Mouse (Mus musculus) midbrain, embryonic 14.5 days (tissue): Measurements from ENCODE around the gene Paqr4. TPM values are rescaled to one million over a fixed set of nuclear protein-coding genes. Genes with fewer than 3 reads are reported as not detected.
A peak's percentile ranks its signal among the peaks of the same experiment; 100 is the strongest.

Experiments used
- ATAC-seq: fragments of 200-750 bp; cut with Nextera tagmentation; 2 replicates; pipeline ENCODE4 v1.8.0; 2017; ENCODE audit warnings: moderate number of reproducible peaks, moderate library complexity; ENCODE audit not compliant: low FRiP score, low TSS enrichment
- DNase-seq: peaks from one replicate; pipeline ENCODE4 v3.0.0-alpha.2; 2015
- H3K27ac ChIP-seq: fragments of 300-500 bp; sonication (generic); replicated peaks from 2 replicates; pipeline ENCODE4 v1.5.1; 2014; ENCODE audit warnings: mild to moderate bottlenecking, low read depth, low read length, moderate library complexity
- H3K27me3 ChIP-seq: fragments of 300-500 bp; sonication (generic); 2 replicates; pipeline ENCODE4 v1.6.1; 2014; ENCODE audit warnings: low read length, control low read depth, mixed read lengths; ENCODE audit not compliant: control insufficient read depth, insufficient read depth
- H3K36me3 ChIP-seq: fragments of 300-500 bp; sonication (generic); 2 replicates; pipeline ENCODE4 v1.6.1; 2014; ENCODE audit warnings: low read length, control low read depth; ENCODE audit not compliant: control insufficient read depth, insufficient read depth
- H3K4me1 ChIP-seq: fragments of 300-500 bp; sonication (generic); 2 replicates; pipeline ENCODE4 v1.6.1; 2014; ENCODE audit warnings: mild to moderate bottlenecking, antibody characterized with exemption, low read length, control low read depth; ENCODE audit not compliant: control insufficient read depth, insufficient read depth
- H3K4me2 ChIP-seq: fragments of 300-500 bp; sonication (generic); 2 replicates; pipeline ENCODE4 v1.6.1; 2014; ENCODE audit warnings: mild to moderate bottlenecking, low read length, moderate library complexity
- H3K4me3 ChIP-seq: fragments of 300-500 bp; sonication (generic); replicated peaks from 2 replicates; pipeline ENCODE4 v1.5.1; 2014; ENCODE audit warnings: low read depth, low read length
- H3K9ac ChIP-seq: fragments of 300-500 bp; sonication (generic); replicated peaks from 2 replicates; pipeline ENCODE4 v1.6.1; 2014; ENCODE audit warnings: mild to moderate bottlenecking, low read length, moderate library complexity
- H3K9me3 ChIP-seq: fragments of 300-500 bp; sonication (generic); 2 replicates; pipeline ENCODE4 v1.6.1; 2016; ENCODE audit warnings: low read length, control low read depth, mixed read lengths; ENCODE audit not compliant: control insufficient read depth
- WGBS: fragments of 180-500 bp; shearing (Covaris S2); extraction: QIAGEN DNeasy Blood & Tissue Kit; methylation state at CpG from one replicate; pipeline ENCODE4 v1.1.7; 2014; 5-methylcytosine and 5-hydroxymethylcytosine counted together
- polyA plus RNA-seq: library from polyadenylated mRNA; unstranded; fragments of >200 nt; fragmentation: Nextera tagmentation; extraction: Ambion mirVana; gene quantifications from 2 replicates; pipeline ENCODE4 v1.2.1, GENCODE M21; 2014

Gene Paqr4
- polyA plus RNA-seq, 1 experiment from 2014 or later: 56.6 TPM

DNA sequence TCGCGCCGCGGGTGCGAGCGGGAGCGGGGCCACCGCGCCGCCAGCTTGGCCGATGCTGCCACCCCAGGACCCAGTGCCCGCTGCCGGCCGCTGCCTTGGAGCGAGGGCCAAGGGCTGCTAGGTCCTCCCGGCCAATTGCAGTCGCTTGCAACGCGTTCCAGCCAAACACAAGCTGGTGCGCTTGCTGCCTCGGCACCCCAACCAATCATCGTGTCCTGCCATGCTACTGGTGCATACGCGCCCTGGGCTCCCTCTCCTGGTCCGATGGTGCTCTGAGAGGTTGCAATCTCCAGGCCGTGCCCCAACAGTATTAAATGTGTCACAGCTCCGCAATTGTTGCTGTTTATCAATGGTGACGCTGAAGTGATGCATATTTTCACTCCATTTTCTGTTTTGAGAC lies 40.6 kb downstream of the Paqr4 start:
- DNase-seq: peak; percentile 92
- 0 out of 2 replicates have a peak overlapping the region, but pooled peaks have one; percentile 52 for H3K27ac ChIP-seq
- WGBS: 0% methylated on average over 20 of the region's 28 CpGs
- peak overlapping the region; percentile 70 for H3K4me3 ChIP-seq
- peak; percentile 94 for ATAC-seq
- no peaks in the 10 kb centered on the region for H3K9me3 ChIP-seq
- H3K4me2 ChIP-seq: peak overlapping the region; percentile 97
- peak overlapping the region; percentile 62 for H3K9ac ChIP-seq
- H3K27me3 ChIP-seq: peaks cover 21% of the 10 kb centered on the region
- no peaks in the 10 kb centered on the region for H3K36me3 ChIP-seq
- 0 out of 2 replicates have a peak, but pooled peaks cover 2% of the 10 kb centered on the region for H3K4me1 ChIP-seq

DNA sequence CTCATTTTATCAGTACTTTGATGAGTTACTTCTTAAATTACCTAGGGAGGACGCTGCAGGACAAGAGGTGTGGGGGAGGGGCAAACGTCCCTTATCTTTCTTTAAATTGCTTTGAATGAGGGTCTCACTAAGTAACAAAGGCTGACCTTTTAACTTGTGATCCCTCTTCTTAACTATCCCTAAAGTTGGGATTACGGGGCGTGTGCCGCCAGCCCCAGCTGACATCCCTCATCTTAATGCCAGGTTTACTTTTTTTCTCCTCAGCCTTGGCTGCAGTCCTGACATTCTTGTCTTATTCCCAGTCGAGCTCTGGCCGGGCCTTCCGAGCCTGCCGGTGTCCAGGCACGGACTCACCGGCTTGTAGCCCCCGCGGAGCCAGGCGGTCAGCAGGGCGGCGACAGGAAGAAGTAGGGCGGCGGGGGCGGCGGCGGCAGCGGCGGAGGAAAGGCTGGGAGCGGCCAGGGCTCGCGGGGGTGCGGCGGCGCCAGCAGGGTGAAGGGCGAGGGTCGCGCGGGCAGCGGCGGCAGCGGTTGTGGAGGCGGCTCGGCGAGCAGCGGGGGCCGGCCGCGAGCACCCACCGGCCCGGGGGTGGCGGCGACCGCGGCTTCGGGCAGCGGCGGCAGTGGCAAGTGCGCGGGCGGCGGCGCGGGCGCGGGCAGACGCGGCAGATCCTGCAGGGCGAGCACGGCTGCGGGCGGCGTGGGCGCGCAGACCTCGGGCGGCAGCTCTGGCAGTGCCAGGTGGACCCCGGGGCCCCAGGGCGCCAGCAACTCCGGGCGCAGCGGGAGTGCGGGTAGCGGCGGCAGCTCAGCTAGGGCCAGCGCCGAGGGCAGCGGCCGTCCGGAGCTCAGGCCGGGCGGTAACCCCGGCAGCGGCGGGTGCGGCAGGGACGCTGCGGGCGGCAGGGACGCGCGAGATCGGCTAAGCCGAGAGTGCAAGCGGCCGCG lies 41.3 kb downstream of the Paqr4 start:
- Histone ChIP-seq H3K36me3 (no peaks in the 10 kb centered on the region), H3K4me1 (0 out of 2 replicates have a peak, but pooled peaks cover 2% of the 10 kb centered on the region), H3K27ac (0 out of 2 replicates have a peak overlapping the region, but pooled peaks have one; percentile 52), H3K4me3 (peak overlapping the region; percentile 70), H3K4me2 (peak overlapping the region; percentile 97), H3K9me3 (no peaks in the 10 kb centered on the region), H3K9ac (peak overlapping the region; percentile 62), H3K27me3 (peaks cover 21% of the 10 kb centered on the region)
- peak; percentile 69 for ATAC-seq
- DNase-seq: peak; percentile 19
- 1% methylated on average over 94 of the region's 101 CpGs for WGBS

DNA sequence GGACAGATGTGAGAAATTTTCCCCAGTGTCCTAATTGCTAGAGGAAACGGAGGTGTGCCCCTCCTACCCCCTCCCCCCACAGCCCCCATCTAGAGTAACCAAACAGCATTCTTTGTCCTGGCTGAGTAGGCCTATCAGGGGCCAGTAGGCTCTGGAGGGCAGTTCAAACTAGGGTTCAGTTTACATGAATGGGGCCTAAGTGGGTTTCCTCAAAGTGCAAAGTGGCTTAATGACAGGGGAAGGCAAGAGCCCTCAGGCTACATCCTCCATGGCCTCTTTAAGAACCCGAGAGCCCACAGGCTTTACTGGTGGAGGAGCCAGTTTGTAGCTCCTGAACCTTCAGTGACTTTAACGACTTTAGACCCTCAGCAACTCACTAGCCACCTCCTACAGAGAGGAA lies 44.9 kb downstream of the Paqr4 start:
- Histone ChIP-seq H3K4me1 (0 out of 2 replicates have a peak, but pooled peaks cover 2% of the 10 kb centered on the region), H3K27me3 (peaks cover 21% of the 10 kb centered on the region), H3K4me2 (no peak overlapping the region), H3K9ac (no peak overlapping the region), H3K27ac (no peak overlapping the region), H3K4me3 (no peak overlapping the region), H3K36me3 (no peaks in the 10 kb centered on the region), H3K9me3 (no peaks in the 10 kb centered on the region)
- DNase-seq (no peak), ATAC-seq (no peak)
- WGBS: 21% methylated on average over 3 of the region's 3 CpGs

DNA sequence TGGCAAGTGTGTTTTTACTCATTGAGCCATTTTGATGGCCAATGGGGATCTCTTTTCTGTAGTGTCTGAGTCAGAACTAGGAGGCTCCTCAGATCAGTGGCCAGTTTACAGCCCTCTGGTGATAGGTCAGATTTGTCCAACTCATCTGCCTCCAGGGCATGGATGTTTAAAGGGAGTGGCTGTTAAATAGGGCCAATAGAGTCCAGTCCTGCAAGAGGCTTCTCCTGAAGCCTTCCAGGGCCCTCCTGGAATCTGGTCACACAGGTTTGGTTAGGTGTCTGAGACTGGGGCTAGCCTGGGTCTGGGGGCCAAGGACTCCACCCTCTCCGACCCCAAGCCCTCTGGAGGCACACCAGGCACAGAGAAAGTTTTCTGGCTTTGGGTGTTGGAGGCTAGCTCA lies 46.2 kb downstream of the Paqr4 start:
- Histone ChIP-seq H3K9me3 (no peaks in the 10 kb centered on the region), H3K4me3 (no peak overlapping the region), H3K27me3 (peaks cover 21% of the 10 kb centered on the region), H3K4me1 (0 out of 2 replicates have a peak, but pooled peaks cover 2% of the 10 kb centered on the region), H3K27ac (no peak overlapping the region), H3K9ac (no peak overlapping the region), H3K4me2 (no peak overlapping the region), H3K36me3 (no peaks in the 10 kb centered on the region)
- ATAC-seq (no peak), DNase-seq (no peak)
- 82% methylated on average over 1 of the region's 1 CpGs for WGBS

Other genes starting within 250 kb of the Paqr4 start
- 16.8 and 19.1 TPM in 2 replicates for gene Zfp213, start 176.6 kb downstream of the Paqr4 start, polyA plus RNA-seq
- gene Zfp13, start 141.4 kb downstream of the Paqr4 start, polyA plus RNA-seq: 24.8 and 31.4 TPM in 2 replicates
- not detected in 2 replicates for gene Zscan10, start 140.0 kb downstream of the Paqr4 start, polyA plus RNA-seq
- gene Mmp25, start 95.6 kb downstream of the Paqr4 start, polyA plus RNA-seq: 0.38 and 1.1 TPM in 2 replicates
- 0.26 TPM in 1 of 2 replicates, not detected in the other for gene Bicdl2, start 80.4 kb downstream of the Paqr4 start, polyA plus RNA-seq
- 110 and 150 TPM in 2 replicates for gene Hcfc1r1, start 67.3 kb downstream of the Paqr4 start, polyA plus RNA-seq
- gene Thoc6, start 67.0 kb downstream of the Paqr4 start, polyA plus RNA-seq: 43.9 and 44.9 TPM in 2 replicates
- gene Tnfrsf12a, start 63.4 kb downstream of the Paqr4 start, polyA plus RNA-seq: 1.2 and 1.9 TPM in 2 replicates
- gene Cldn6, start 61.6 kb downstream of the Paqr4 start, polyA plus RNA-seq: not detected in 2 replicates
- 0.50 and 0.92 TPM in 2 replicates for gene Cldn9, start 56.8 kb downstream of the Paqr4 start, polyA plus RNA-seq
- gene 1520401A03Rik, start 18.1 kb downstream of the Paqr4 start, polyA plus RNA-seq: not detected in 2 replicates
- 16.2 and 18.2 TPM in 2 replicates for gene Pkmyt1, start 14.5 kb downstream of the Paqr4 start, polyA plus RNA-seq
- gene Kremen2, start 5.0 kb upstream of the Paqr4 start, polyA plus RNA-seq: 0.71 and 0.80 TPM in 2 replicates
- gene Flywch1, start 30.7 kb upstream of the Paqr4 start, polyA plus RNA-seq: 210 and 220 TPM in 2 replicates
- gene Flywch2, start 45.2 kb upstream of the Paqr4 start, polyA plus RNA-seq: 70.7 and 95.4 TPM in 2 replicates
- 498 and 502 TPM in 2 replicates for gene Srrm2, start 49.7 kb upstream of the Paqr4 start, polyA plus RNA-seq
- 1,255 and 1,621 TPM in 2 replicates for gene Elob, start 88.3 kb upstream of the Paqr4 start, polyA plus RNA-seq
- gene Prss33, start 95.2 kb upstream of the Paqr4 start, polyA plus RNA-seq: 0.41 TPM in 1 of 2 replicates, not detected in the other
- gene Prss32, start 103.0 kb upstream of the Paqr4 start, polyA plus RNA-seq: not detected in 2 replicates
- gene Prss41, start 103.3 kb upstream of the Paqr4 start, polyA plus RNA-seq: 1.00 and 2.2 TPM in 2 replicates
- not detected in 2 replicates for gene Prss21, start 127.2 kb upstream of the Paqr4 start, polyA plus RNA-seq
- gene Dcpp1, start 140.0 kb upstream of the Paqr4 start, polyA plus RNA-seq: not detected in 2 replicates
- gene Dcpp2, start 140.0 kb upstream of the Paqr4 start, polyA plus RNA-seq: not detected in 2 replicates
- gene Dcpp3, start 176.6 kb upstream of the Paqr4 start, polyA plus RNA-seq: not detected in 2 replicates
- gene Sbp, start 200.8 kb upstream of the Paqr4 start, polyA plus RNA-seq: not detected in 2 replicates
- not detected in 2 replicates for gene Sbpl, start 214.4 kb upstream of the Paqr4 start, polyA plus RNA-seq
- not detected in 2 replicates for gene Prss30, start 239.7 kb upstream of the Paqr4 start, polyA plus RNA-seq